In genomic region chr1:154532987-154533940, GRCm38 (mm10) we compare ENCODE assay signal across 15 mouse cellular contexts.
DNase-seq lines count a peak whose midpoint lies in the region; ATAC-seq and TF ChIP-seq lines count a peak whose summit lies in the region.
"Had no signal": no experiment of that assay in that cellular context is flagged by ENCODE, and none has a peak within 500 bp of the region (broad histone marks: within the 10 kb centered on the region; RNA-seq: fewer than 3 reads in every experiment).

No protein-coding gene starts in this region.

- no peak overlapping the region for H3K4me2 ChIP-seq in midbrain, embryonic 16.5 days (ENCODE audit: low read length)
- H3K4me2 ChIP-seq in midbrain, embryonic 13.5 days (replicated peaks), result no peak overlapping the region
- H3K4me2 ChIP-seq: limb, embryonic 15.5 days; lung, embryonic 14.5 days had no signal

- intact Hi-C loops in left cerebral cortex, adult 2 months (cut with DNase I), result loop anchor here (5.0 kb wide), 1 partner anchor 194 kb away; no protein-coding TSS in a partner anchor

- peak overlapping the region; percentile 66 for H3K27ac ChIP-seq in midbrain, embryonic 16.5 days (ENCODE audit: low read length)
- H3K27ac ChIP-seq in midbrain, embryonic 13.5 days, result no peak overlapping the region
- H3K27ac ChIP-seq in left cerebral cortex, adult 2 months, result peak overlapping the region; percentile 33
- H3K27ac ChIP-seq: limb, embryonic 15.5 days had no signal

- WGBS in midbrain, embryonic 16.5 days, result 49% methylated on average over 11 of the region's 11 CpGs
- WGBS in midbrain, embryonic 13.5 days, result 66% methylated on average over 11 of the region's 11 CpGs

- DNase-seq in frontal cortex, postnatal 14 days (ENCODE audit: low spot score in 2 of 2), result no peak
- DNase-seq in left cerebral cortex, adult 2 months (ENCODE audit: extremely low spot score in 1 of 2, low spot score in 2 of 2), result peak in 1 of 2 experiments; percentile 26
- peak; percentile 11 to 47 for DNase-seq in right cerebral cortex, postnatal 36 days (ENCODE audit: low spot score in 2 of 2)
- DNase-seq in spleen, postnatal 10 days (ENCODE audit: low spot score in 2 of 2), result no peak
- DNase-seq: heart, adult 11 months; kidney, postnatal 4 days; lung, embryonic 14.5 days; thymus, postnatal 36 days had no signal

- peak; percentile 49 for ATAC-seq in frontal cortex, adult (ENCODE audit: low TSS enrichment)
- peak; percentile 55; the same call in 1 of the 2 replicates for ATAC-seq in midbrain, embryonic 16.5 days
- no peak for ATAC-seq in midbrain, embryonic 13.5 days
- ATAC-seq in megakaryocyte, adult 5-6 weeks (ENCODE audit: poor library complexity, severe bottlenecking), result no peak
- ATAC-seq: intestine, postnatal 0 days had no signal

- H3K4me1 ChIP-seq in midbrain, embryonic 16.5 days (ENCODE audit: control insufficient read depth, insufficient read depth, low read length), result peaks cover 14% of the 10 kb centered on the region
- H3K4me1 ChIP-seq in midbrain, embryonic 13.5 days (replicated peaks), result peaks cover 7% of the 10 kb centered on the region
- H3K4me1 ChIP-seq: limb, embryonic 15.5 days had no signal

- TF ChIP-seq CTCF in left cerebral cortex, adult 2 months (IDR thresholded peaks at IDR 0.05), result no peak

- H3K4me3 ChIP-seq in midbrain, embryonic 16.5 days (ENCODE audit: low read depth, low read length), result no peak overlapping the region
- no peak overlapping the region for H3K4me3 ChIP-seq in midbrain, embryonic 13.5 days (replicated peaks)
- no peak overlapping the region for H3K4me3 ChIP-seq in left cerebral cortex, adult 2 months
- H3K4me3 ChIP-seq: limb, embryonic 15.5 days had no signal

- no peaks in the 10 kb centered on the region for H3K36me3 ChIP-seq in midbrain, embryonic 16.5 days (ENCODE audit: control insufficient read depth, insufficient read depth, low read length)
- H3K36me3 ChIP-seq in midbrain, embryonic 13.5 days, result no peaks in the 10 kb centered on the region
- H3K36me3 ChIP-seq: G1E; limb, embryonic 15.5 days had no signal

- no peak overlapping the region for H3K9ac ChIP-seq in midbrain, embryonic 16.5 days (ENCODE audit: low read depth, low read length)
- H3K9ac ChIP-seq in midbrain, embryonic 13.5 days (replicated peaks), result no peak overlapping the region
- H3K9ac ChIP-seq: limb, embryonic 15.5 days; lung, embryonic 14.5 days had no signal

- H3K27me3 ChIP-seq in midbrain, embryonic 16.5 days (ENCODE audit: control insufficient read depth, insufficient read depth, low read depth, low read length), result no peaks in the 10 kb centered on the region
- no peaks in the 10 kb centered on the region for H3K27me3 ChIP-seq in midbrain, embryonic 13.5 days
- H3K27me3 ChIP-seq: limb, embryonic 15.5 days had no signal

- H3K9me3 ChIP-seq in midbrain, embryonic 16.5 days (replicated peaks; ENCODE audit: control insufficient read depth, low read length, poor library complexity, severe bottlenecking), result no peaks in the 10 kb centered on the region
- no peaks in the 10 kb centered on the region for H3K9me3 ChIP-seq in midbrain, embryonic 13.5 days
- H3K9me3 ChIP-seq: limb, embryonic 15.5 days had no signal

Comparison
In these comparisons a context has a peak if more than half of its experiments do, and no peak if none do; other contexts are left out.
1. ATAC-seq: peak in frontal cortex, adult (single experiment) and midbrain, embryonic 16.5 days (single experiment); none in midbrain, embryonic 13.5 days (single experiment) and megakaryocyte, adult 5-6 weeks (single experiment).
2. DNase-seq: peak in right cerebral cortex, postnatal 36 days (2 of 2); none in frontal cortex, postnatal 14 days (0 of 2) and spleen, postnatal 10 days (0 of 2).